Mouse (Mus musculus): Measurements from ENCODE around the gene Prr3. TPM values are rescaled to one million over a fixed set of nuclear protein-coding genes. Genes with fewer than 3 reads are reported as not detected.

The Prr3 gene
- total and polyA plus RNA-seq, 3 experiments, result 4.0 to 32.0 (median 5.5) TPM

DNA sequence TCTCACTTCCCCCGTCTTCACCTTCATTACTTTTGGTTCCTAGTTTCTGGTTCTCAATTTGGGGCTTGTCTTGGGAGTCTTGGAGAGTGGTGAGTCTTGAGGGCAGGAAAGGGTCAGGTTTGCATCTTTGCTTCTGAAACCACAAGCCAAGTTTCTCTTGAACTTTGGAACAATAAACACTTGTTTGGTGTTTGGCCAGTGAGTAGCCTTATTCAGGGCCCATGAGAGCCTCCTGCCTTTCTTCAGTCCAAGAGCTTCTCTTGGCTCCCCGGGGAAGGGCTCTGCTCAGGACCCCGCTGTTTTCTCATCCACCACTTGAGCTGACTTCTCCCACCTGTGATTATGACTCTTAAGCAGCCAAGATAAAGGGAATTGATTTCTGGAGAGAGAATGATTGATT is 57.5 kb downstream of the Prr3 start:
- in situ Hi-C loops (cut with MboI; ENCODE audit: low pct_ligation_motif_present, low pct_unique_long_range_greater_than_20kb, low sequenced_read_pairs), result no loop called here
- H3K9me3 ChIP-seq (replicated peaks; ENCODE audit: low read length), result no peaks in the 10 kb centered on the region
- no peak overlapping the region for H3K4me3 ChIP-seq (replicated peaks in 1 of 3; ENCODE audit: low read depth in 2 of 3, low read length in 2 of 3, poor library complexity in 1 of 3)
- H3K4me1 ChIP-seq (ENCODE audit: control insufficient read depth in 1 of 2, insufficient read depth in 2 of 2), result peaks cover 6 to 47% of the 10 kb centered on the region in 2 experiments; a peak in 3 of 4 replicates
- dilution Hi-C loops (cut with MboI; ENCODE audit: extremely low pct_ligation_motif_present, extremely low pct_unique_long_range_greater_than_20kb, low sequenced_read_pairs), result no loop called here
- H3K27me3 ChIP-seq (replicated peaks), result no peaks in the 10 kb centered on the region
- H3K79me2 ChIP-seq (replicated peaks; ENCODE audit: control insufficient read depth, extremely low read depth, insufficient read depth, poor library complexity, severe bottlenecking), result peaks cover 20% of the 10 kb centered on the region
- H3K4me2 ChIP-seq (ENCODE audit: insufficient read depth, low read depth, poor library complexity, severe bottlenecking), result no peak overlapping the region
- H3K36me3 ChIP-seq (replicated peaks in 1 of 2; ENCODE audit: control insufficient read depth in 1 of 2, insufficient read depth in 1 of 2, low read length in 1 of 2), result peaks cover 46 to 79% of the 10 kb centered on the region in 2 experiments
- H3K9ac ChIP-seq (ENCODE audit: insufficient read depth, low read depth), result no peak overlapping the region
- no peak overlapping the region for H3K27ac ChIP-seq (ENCODE audit: insufficient read depth, low read depth)
- DNase-seq (ENCODE audit: extremely low read depth), result no peak
- no peak for TF ChIP-seq USF1 (IDR thresholded peaks at IDR 0.05; ENCODE audit: low read depth, low read length)
- TF ChIP-seq ZC3H11A (IDR thresholded peaks at IDR 0.05; ENCODE audit: low read depth, low read length), result no peak

Other genes with a start within 250 kb of the Prr3 start
Only the 20 nearest of the 22 such genes appear.
- gene Ier3, start 158.6 kb downstream of the Prr3 start, total RNA-seq (2012; rRNA removed), result 16.5 and 27.2 TPM in 2 replicates
- 13.9 and 15.0 TPM in 2 replicates for gene Ier3, start 158.6 kb downstream of the Prr3 start, total RNA-seq (2014; rRNA removed)
- gene Ier3, start 158.6 kb downstream of the Prr3 start, polyA plus RNA-seq (2012; ENCODE audit: insufficient read length, low read depth), result 12.4 and 12.6 TPM in 2 replicates
- gene Flot1, start 157.0 kb downstream of the Prr3 start, total RNA-seq (2012; rRNA removed), result 14.2 and 21.6 TPM in 2 replicates
- gene Flot1, start 157.0 kb downstream of the Prr3 start, total RNA-seq (2014; rRNA removed), result 12.8 and 16.3 TPM in 2 replicates
- gene Flot1, start 157.0 kb downstream of the Prr3 start, polyA plus RNA-seq (2012; ENCODE audit: insufficient read length, low read depth), result 17.6 and 18.9 TPM in 2 replicates
- gene Tubb5, start 141.9 kb downstream of the Prr3 start, total RNA-seq (2012; rRNA removed), result 1,014 and 1,058 TPM in 2 replicates
- 1,031 and 1,121 TPM in 2 replicates for gene Tubb5, start 141.9 kb downstream of the Prr3 start, total RNA-seq (2014; rRNA removed)
- 962 and 1,053 TPM in 2 replicates for gene Tubb5, start 141.9 kb downstream of the Prr3 start, polyA plus RNA-seq (2012; ENCODE audit: insufficient read length, low read depth)
- 8.2 and 8.5 TPM in 2 replicates for gene Mdc1, start 138.7 kb downstream of the Prr3 start, total RNA-seq (2012; rRNA removed)
- gene Mdc1, start 138.7 kb downstream of the Prr3 start, total RNA-seq (2014; rRNA removed), result 2.4 and 3.3 TPM in 2 replicates
- 14.4 and 15.7 TPM in 2 replicates for gene Mdc1, start 138.7 kb downstream of the Prr3 start, polyA plus RNA-seq (2012; ENCODE audit: insufficient read length, low read depth)
- gene Nrm, start 118.9 kb downstream of the Prr3 start, total RNA-seq (2012; rRNA removed), result 12.5 and 16.7 TPM in 2 replicates
- 10.0 and 12.1 TPM in 2 replicates for gene Nrm, start 118.9 kb downstream of the Prr3 start, total RNA-seq (2014; rRNA removed)
- 14.0 and 15.4 TPM in 2 replicates for gene Nrm, start 118.9 kb downstream of the Prr3 start, polyA plus RNA-seq (2012; ENCODE audit: insufficient read length, low read depth)
- gene Ppp1r18, start 114.6 kb downstream of the Prr3 start, total RNA-seq (2012; rRNA removed), result 20.5 and 21.4 TPM in 2 replicates
- gene Ppp1r18, start 114.6 kb downstream of the Prr3 start, total RNA-seq (2014; rRNA removed), result 7.5 and 8.5 TPM in 2 replicates
- gene Ppp1r18, start 114.6 kb downstream of the Prr3 start, polyA plus RNA-seq (2012; ENCODE audit: insufficient read length, low read depth), result 48.9 and 50.1 TPM in 2 replicates
- 75.3 and 81.0 TPM in 2 replicates for gene Dhx16, start 100.4 kb downstream of the Prr3 start, total RNA-seq (2012; rRNA removed)
- gene Dhx16, start 100.4 kb downstream of the Prr3 start, total RNA-seq (2014; rRNA removed), result 74.8 and 75.0 TPM in 2 replicates
- 84.4 and 107 TPM in 2 replicates for gene Dhx16, start 100.4 kb downstream of the Prr3 start, polyA plus RNA-seq (2012; ENCODE audit: insufficient read length, low read depth)
- 7.1 and 8.7 TPM in 2 replicates for gene 2310061I04Rik, start 82.8 kb downstream of the Prr3 start, total RNA-seq (2012; rRNA removed)
- gene 2310061I04Rik, start 82.8 kb downstream of the Prr3 start, total RNA-seq (2014; rRNA removed), result 4.2 and 5.7 TPM in 2 replicates
- gene 2310061I04Rik, start 82.8 kb downstream of the Prr3 start, polyA plus RNA-seq (2012; ENCODE audit: insufficient read length, low read depth), result 39.5 and 46.4 TPM in 2 replicates
- gene Atat1, start 70.2 kb downstream of the Prr3 start, total RNA-seq (2012; rRNA removed), result 12.5 and 14.5 TPM in 2 replicates
- 5.2 and 5.7 TPM in 2 replicates for gene Atat1, start 70.2 kb downstream of the Prr3 start, total RNA-seq (2014; rRNA removed)
- gene Atat1, start 70.2 kb downstream of the Prr3 start, polyA plus RNA-seq (2012; ENCODE audit: insufficient read length, low read depth), result 9.9 and 10.4 TPM in 2 replicates
- gene Mrps18b, start 63.8 kb downstream of the Prr3 start, total RNA-seq (2012; rRNA removed), result 108 and 135 TPM in 2 replicates
- 135 and 148 TPM in 2 replicates for gene Mrps18b, start 63.8 kb downstream of the Prr3 start, total RNA-seq (2014; rRNA removed)
- 172 and 180 TPM in 2 replicates for gene Mrps18b, start 63.8 kb downstream of the Prr3 start, polyA plus RNA-seq (2012; ENCODE audit: insufficient read length, low read depth)
- gene Ppp1r10, start 63.8 kb downstream of the Prr3 start, total RNA-seq (2012; rRNA removed), result 31.6 TPM in 2 replicates
- gene Ppp1r10, start 63.8 kb downstream of the Prr3 start, total RNA-seq (2014; rRNA removed), result 10.7 and 14.5 TPM in 2 replicates
- 69.9 and 70.3 TPM in 2 replicates for gene Ppp1r10, start 63.8 kb downstream of the Prr3 start, polyA plus RNA-seq (2012; ENCODE audit: insufficient read length, low read depth)
- gene Abcf1, start 10.5 kb downstream of the Prr3 start, total RNA-seq (2012; rRNA removed), result 110 and 136 TPM in 2 replicates
- gene Abcf1, start 10.5 kb downstream of the Prr3 start, total RNA-seq (2014; rRNA removed), result 52.8 and 52.9 TPM in 2 replicates
- 290 and 352 TPM in 2 replicates for gene Abcf1, start 10.5 kb downstream of the Prr3 start, polyA plus RNA-seq (2012; ENCODE audit: insufficient read length, low read depth)
- gene Gnl1, start 385 bp downstream of the Prr3 start, total RNA-seq (2012; rRNA removed), result 24.3 and 29.0 TPM in 2 replicates
- gene Gnl1, start 385 bp downstream of the Prr3 start, total RNA-seq (2014; rRNA removed), result 15.9 and 18.7 TPM in 2 replicates
- gene Gnl1, start 385 bp downstream of the Prr3 start, polyA plus RNA-seq (2012; ENCODE audit: insufficient read length, low read depth), result 33.4 and 41.1 TPM in 2 replicates
- 9.8 and 16.1 TPM in 2 replicates for gene H2-T24, start 40.3 kb upstream of the Prr3 start, total RNA-seq (2012; rRNA removed)
- 6.6 and 7.6 TPM in 2 replicates for gene H2-T24, start 40.3 kb upstream of the Prr3 start, total RNA-seq (2014; rRNA removed)
- gene H2-T24, start 40.3 kb upstream of the Prr3 start, polyA plus RNA-seq (2012; ENCODE audit: insufficient read length, low read depth), result 8.9 and 9.3 TPM in 2 replicates
- 21.8 and 23.0 TPM in 2 replicates for gene H2-T23, start 52.6 kb upstream of the Prr3 start, total RNA-seq (2012; rRNA removed)
- 35.6 and 38.8 TPM in 2 replicates for gene H2-T23, start 52.6 kb upstream of the Prr3 start, total RNA-seq (2014; rRNA removed)
- gene H2-T23, start 52.6 kb upstream of the Prr3 start, polyA plus RNA-seq (2012; ENCODE audit: insufficient read length, low read depth), result 42.1 and 75.0 TPM in 2 replicates
- 9.6 and 10.6 TPM in 2 replicates for gene H2-T22, start 62.5 kb upstream of the Prr3 start, total RNA-seq (2012; rRNA removed)
- 14.9 and 16.4 TPM in 2 replicates for gene H2-T22, start 62.5 kb upstream of the Prr3 start, total RNA-seq (2014; rRNA removed)
- gene H2-T22, start 62.5 kb upstream of the Prr3 start, polyA plus RNA-seq (2012; ENCODE audit: insufficient read length, low read depth), result 19.8 and 26.1 TPM in 2 replicates
- 0.80 and 1.1 TPM in 2 replicates for gene Gm6034, start 62.7 kb upstream of the Prr3 start, total RNA-seq (2012; rRNA removed)
- 0.42 TPM in 1 of 2 replicates, not detected in the other for gene Gm6034, start 62.7 kb upstream of the Prr3 start, total RNA-seq (2014; rRNA removed)
- 1.7 and 2.1 TPM in 2 replicates for gene Gm6034, start 62.7 kb upstream of the Prr3 start, polyA plus RNA-seq (2012; ENCODE audit: insufficient read length, low read depth)
- gene Gm11127, start 78.1 kb upstream of the Prr3 start, total RNA-seq (2012; rRNA removed), result 23.8 and 25.1 TPM in 2 replicates
- gene Gm11127, start 78.1 kb upstream of the Prr3 start, total RNA-seq (2014; rRNA removed), result 1.2 and 2.0 TPM in 2 replicates
- 0.27 and 0.37 TPM in 2 replicates for gene Gm11127, start 78.1 kb upstream of the Prr3 start, polyA plus RNA-seq (2012; ENCODE audit: insufficient read length, low read depth)
- 0.34 and 0.55 TPM in 2 replicates for gene Gm19684, start 141.4 kb upstream of the Prr3 start, total RNA-seq (2012; rRNA removed)
- 0.35 TPM in 1 of 2 replicates, not detected in the other for gene Gm19684, start 141.4 kb upstream of the Prr3 start, total RNA-seq (2014; rRNA removed)
- 0.87 and 0.93 TPM in 2 replicates for gene Gm19684, start 141.4 kb upstream of the Prr3 start, polyA plus RNA-seq (2012; ENCODE audit: insufficient read length, low read depth)
- not detected in 2 replicates for gene Gm7030, start 149.2 kb upstream of the Prr3 start, total RNA-seq (2012; rRNA removed)
- gene Gm7030, start 149.2 kb upstream of the Prr3 start, total RNA-seq (2014; rRNA removed), result not detected in 2 replicates
- not detected in 2 replicates for gene Gm7030, start 149.2 kb upstream of the Prr3 start, polyA plus RNA-seq (2012; ENCODE audit: insufficient read length, low read depth)

Data from CH12.LX (cell line).